Mouse (Mus musculus) G1E (cell line): ENCODE results near the gene Prrc2a.

Experiments used
- CTCF ChIP-seq: IDR thresholded peaks from 2 replicates; pipeline ENCODE4 v1.5.1; 2012; ENCODE audit warnings: low read depth, low read length, inconsistent platforms, mixed read lengths
- GATA1 ChIP-seq: IDR thresholded peaks from 2 replicates; pipeline ENCODE4 v1.6.1; 2012; ENCODE audit warnings: borderline replicate concordance, low read length, inconsistent platforms, mixed read lengths

DNA sequence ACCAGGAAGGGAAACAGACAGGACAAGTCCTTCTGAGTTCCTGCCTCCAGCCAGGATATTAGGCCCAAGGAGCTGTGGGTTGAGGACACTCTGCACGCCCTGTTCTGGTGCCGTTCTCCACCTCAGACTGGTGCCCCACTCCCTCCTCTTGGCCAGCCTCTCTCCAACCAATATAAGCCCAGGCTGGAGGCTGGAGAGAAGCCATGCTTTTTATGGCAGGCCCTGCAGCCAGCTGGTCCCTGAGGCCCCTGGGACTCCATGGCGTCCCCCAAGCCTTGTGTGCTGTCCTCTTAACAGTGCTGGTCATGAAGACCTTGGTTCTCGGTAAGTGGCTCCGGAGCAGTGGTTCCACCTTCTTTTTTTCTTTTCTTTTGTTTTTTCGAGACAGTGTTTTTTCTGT lies 56.6 kb downstream of the Prrc2a start, which contains the start of gene Ly6g5c:
- TF ChIP-seq GATA1 (no peak), CTCF (no peak)
